Mouse (Mus musculus) right cerebral cortex, postnatal 4 days (tissue): Measurements from ENCODE around the gene Nuak2.
"Not testable (repeated sequence)": the region's sequence is repeated elsewhere in the genome, so short reads cannot be mapped to it uniquely, and the experiment has no call there.

Experiments used
- DNase-seq: peaks from one replicate; pipeline ENCODE4 v3.0.0-alpha.2; 2022

The Nuak2 gene

GRCm38 (mm10) chr1:132329656-132330055 lies 13.7 kb downstream of the Nuak2 start:
- no peak for DNase-seq

GRCm38 (mm10) chr1:132330397-132330796 lies 14.5 kb downstream of the Nuak2 start:
- DNase-seq: no peak

DNA sequence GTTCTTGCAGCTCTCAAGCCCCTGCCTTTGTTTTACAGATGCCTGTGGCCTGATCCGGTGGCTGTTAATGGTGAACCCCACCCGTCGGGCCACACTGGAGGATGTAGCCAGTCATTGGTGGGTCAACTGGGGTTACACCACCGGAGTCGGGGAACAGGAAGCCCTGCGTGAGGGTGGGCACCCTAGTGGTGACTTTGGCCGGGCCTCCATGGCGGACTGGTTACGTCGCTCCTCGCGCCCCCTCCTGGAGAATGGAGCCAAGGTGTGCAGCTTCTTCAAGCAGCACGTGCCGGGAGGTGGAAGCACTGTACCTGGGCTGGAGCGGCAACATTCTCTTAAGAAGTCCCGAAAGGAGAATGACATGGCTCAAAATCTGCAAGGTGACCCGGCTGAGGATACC lies 15.4 kb downstream of the Nuak2 start:
- no peak for DNase-seq

GRCm38 (mm10) chr1:132333201-132333600 lies 17.3 kb downstream of the Nuak2 start:
- DNase-seq: no peak

- DNase-seq: no peak
Measured at GRCm38 (mm10) chr1:132333675-132334141, 17.8 kb downstream of the Nuak2 start.

DNA sequence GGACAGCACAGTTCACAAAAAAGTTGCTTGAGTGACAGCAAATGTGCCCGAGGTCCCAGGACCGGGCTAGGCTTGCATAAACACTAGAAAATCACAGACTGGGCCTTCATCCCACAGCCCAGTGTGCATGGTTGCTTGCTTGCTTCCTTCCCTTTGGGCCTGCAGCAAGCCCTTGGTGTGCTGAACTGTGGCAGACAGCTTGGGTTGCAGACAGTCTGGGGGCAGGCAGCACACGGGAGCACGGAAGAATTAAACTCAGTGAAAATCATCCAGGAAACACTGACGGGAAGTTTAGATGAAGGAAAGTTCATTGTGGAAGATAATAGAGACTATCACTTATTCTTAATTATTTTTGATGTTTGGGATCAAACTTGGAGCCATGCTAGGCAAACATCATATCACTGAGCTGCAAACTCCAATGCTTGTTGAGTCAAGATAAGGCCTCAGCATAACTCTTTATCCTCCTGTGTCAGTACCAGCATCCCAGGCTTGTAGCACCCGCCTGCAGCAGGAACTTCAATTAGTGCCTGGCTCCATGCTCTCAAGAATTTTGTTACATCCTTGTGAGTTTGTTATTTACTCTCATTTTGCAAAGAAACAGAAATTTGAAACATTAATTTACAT lies 18.4 kb downstream of the Nuak2 start:
- DNase-seq: no peak

DNA sequence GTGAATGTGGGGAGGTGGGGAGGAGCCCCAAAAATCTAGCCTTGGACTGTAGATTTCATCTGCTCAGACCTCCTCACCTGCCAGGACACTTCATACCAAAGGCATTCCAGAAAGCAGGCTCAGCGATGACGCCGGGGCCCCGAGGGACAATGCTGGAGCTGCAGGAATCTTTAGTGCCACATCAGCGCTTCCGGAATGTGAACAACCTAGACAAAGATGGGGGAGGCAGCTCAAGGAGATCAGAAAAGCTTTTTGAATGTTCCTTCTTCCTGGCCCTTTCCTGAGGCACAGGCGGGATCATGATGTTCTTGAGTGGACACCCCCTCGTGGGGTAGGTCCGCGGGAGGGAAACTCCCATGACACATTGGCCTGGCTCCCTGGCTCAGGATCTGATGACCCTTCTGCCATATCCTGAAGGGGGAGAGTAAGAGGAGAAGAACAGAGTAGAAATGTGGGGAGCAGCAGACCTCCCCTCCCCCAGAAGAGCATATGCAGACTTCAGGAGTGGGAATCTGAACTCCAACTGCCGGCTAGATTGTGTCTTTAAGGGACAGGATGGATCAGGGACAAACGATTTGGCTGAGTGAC lies 19.5 kb downstream of the Nuak2 start:
- DNase-seq: no peak

- DNase-seq: no peak
Measured at GRCm38 (mm10) chr1:132336921-132337320, 21.0 kb downstream of the Nuak2 start.

DNA sequence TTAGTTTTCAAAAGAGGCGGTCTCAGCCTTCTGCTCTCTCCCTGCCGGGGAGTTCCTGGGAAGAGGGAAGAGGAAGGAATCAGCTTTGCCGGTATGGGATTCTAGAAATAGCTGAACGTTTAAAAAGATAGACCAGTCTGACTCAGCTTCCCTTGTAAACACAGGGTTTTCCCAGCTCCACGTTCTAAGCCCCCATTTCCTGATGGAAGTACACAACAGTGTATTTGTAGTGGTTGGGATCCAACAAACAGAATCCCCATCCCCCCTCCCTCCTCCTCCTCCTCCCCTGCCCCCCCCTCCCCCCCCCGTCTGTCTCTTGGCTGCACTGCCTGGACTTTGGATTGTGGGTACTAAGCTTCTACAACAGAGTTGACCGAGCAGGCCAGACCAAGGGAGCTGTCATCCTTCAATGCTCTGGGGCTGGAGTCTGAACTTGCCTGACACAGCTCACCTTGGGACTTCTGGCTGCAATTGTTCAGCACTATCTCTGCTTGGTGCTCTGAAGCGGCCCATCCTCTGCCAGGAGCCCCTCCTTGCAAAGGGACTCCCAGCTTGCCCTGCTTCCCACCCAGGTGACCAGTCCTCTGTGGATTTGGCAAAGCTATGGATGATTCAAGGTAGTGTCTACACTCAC lies 22.2 kb downstream of the Nuak2 start:
- DNase-seq: no peak

DNA sequence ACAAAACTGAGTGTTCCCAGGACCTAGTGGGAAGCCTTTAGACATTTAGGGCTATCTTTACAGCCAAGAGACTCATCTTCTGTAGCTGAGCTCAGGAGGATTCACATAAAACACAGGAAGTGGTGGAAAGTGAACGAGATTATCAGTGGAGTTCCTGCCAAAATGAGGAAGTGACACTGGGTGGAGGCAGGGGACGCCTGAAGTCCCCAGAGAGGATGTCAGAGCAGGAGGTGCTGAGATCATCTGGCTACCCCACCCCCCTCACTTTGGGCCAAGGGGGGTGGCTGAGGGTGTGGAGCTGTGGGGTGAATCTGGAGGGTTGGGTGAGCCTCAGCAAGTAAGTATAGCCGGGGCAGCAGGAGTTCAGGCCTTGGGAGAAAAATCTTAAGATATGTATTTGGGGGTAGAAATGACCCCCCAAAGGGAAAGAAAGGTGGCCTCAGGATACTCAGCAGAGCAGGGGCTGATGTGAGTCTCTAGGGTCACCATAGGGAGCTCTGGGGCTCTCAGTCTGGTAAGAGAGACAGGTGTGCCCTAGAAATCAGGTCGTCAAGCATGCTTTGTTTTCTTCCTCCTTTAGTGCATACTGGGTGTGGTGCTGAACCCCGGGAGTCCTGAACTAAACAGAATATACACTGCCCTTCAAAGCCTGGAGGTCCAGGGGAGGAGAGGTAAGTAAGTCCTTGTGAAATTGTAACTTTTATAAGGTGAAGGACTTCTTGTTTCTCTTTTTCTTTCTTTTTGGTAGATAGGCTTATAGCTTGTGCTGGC lies 26.0 kb downstream of the Nuak2 start:
- DNase-seq: no peak

GRCm38 (mm10) chr1:132342518-132342917 lies 26.6 kb downstream of the Nuak2 start:
- DNase-seq: no peak

DNA sequence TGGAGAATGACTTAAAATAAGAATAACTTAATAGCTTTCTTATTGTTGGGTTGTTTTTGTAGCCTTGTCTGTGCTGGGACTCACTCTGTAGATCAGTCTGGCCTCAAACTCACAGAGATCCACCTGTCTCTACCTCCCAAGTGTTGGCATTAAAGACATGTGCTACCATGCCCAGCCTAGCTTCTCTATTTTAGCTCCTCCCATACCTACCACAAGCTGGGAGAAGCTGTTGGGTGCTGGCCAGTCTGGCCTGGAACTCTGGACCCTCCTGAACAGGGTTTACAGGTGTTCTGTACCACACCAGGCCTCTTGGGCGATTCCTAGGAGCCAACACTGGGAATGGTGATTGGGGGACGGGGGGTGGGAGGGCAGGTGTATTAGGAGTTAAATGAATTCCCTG lies 27.3 kb downstream of the Nuak2 start:
- no peak for DNase-seq

DNA sequence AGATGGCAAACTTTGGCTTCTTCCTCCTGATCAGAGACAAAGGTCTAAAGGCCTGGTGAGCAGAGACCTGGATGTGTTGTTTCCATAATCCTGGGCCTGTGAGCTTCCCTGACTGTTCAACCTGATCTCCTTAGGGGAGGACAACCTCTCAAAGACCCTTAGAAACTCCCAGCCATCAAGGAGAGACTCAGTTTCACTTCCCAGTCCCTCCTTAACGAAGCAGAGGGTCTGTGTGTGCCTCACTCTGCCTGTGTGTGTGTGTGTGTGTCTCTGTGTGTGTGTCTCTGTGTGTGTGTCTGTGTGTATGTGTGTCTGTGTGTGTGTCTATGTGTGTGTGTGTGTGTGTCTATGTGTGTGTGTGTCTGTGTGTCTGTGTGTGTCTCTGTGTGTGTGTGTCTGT lies 27.7 kb downstream of the Nuak2 start:
- DNase-seq: no peak

DNA sequence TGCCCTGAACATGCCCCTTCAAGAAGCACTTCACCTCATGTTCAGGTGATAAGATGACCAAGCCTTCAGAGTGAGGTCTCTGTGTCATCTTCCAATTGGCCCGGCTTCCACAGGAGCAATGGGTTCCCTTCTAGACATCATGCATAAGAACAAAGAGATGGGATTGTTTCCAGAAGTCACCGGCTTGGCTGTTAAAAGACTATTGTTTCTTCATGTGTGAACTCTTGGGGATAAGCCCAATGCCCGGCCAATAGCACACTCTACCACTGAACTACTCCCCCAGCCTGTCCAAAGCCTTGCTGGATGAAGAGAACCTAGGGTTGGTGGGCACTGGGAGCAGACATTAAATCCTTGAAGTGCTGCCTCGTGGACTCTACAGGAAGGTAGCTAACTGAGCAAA lies 29.6 kb downstream of the Nuak2 start:
- no peak for DNase-seq

GRCm38 (mm10) chr1:132346134-132346851 lies 30.4 kb downstream of the Nuak2 start:
- DNase-seq: no peak

DNA sequence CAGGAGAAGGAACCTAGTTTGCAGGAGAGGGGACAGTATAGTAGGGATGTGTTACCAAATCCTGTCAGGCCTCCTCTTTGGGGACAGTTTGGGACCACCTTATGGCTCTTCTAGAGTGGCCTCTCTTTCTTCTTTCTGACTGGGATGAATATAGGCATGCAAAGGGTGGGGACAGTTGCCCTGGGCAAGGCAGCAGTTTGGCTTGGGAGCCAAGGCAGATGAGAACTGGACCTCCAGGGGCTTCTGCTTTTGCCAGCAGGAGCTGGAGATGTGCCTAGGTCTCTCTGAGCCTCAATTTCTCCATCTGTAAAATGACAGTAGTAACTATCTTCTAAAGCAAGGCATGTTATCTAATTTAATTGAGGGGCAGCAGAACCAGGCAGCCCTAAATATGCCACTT lies 31.0 kb downstream of the Nuak2 start:
- DNase-seq: no peak

GRCm38 (mm10) chr1:132348401-132348800 lies 32.5 kb downstream of the Nuak2 start:
- DNase-seq: no peak

DNA sequence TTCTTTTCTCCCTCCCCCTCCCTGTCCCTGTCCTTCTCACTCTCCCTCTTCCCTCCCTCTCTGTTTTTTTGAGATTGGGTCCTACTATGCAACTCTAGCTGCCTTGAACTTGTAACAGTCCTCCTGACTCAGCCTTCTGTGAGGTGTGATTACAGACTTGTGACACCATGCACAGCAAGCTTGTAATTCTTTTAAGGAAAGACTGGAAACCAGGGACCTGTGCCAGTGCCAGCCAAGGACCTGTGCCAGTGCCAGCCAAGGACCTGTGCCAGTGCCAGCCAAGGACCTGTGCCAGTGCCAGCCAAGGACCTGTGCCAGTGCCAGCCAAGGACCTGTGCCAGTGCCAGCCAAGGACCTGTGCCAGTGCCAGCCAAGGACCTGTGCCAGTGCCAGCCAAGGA lies 33.1 kb downstream of the Nuak2 start:
- DNase-seq: not testable (repeated sequence)

GRCm38 (mm10) chr1:132349601-132350000 lies 33.7 kb downstream of the Nuak2 start:
- not testable (repeated sequence) for DNase-seq

DNA sequence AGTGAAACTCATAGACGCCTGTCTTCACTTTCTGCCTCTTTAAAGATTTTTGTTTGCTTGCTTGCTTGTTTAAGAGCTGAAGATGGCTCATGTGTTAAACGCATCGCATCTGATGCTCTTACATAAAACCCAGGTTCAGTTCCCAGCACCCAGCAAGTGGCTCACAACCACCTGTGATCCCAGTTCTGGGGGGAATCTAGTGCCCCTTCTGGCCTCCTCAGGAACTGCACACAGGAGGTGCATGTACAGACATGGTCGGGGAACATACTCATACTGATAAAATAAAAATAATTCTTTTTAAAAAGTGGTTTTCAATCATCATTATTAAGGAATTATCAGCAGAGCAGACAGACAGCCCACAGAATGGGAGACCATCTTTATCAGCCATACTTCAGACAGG lies 35.1 kb downstream of the Nuak2 start:
- DNase-seq: no peak

- DNase-seq: no peak
Measured at GRCm38 (mm10) chr1:132353389-132353788, 37.5 kb downstream of the Nuak2 start.

DNA sequence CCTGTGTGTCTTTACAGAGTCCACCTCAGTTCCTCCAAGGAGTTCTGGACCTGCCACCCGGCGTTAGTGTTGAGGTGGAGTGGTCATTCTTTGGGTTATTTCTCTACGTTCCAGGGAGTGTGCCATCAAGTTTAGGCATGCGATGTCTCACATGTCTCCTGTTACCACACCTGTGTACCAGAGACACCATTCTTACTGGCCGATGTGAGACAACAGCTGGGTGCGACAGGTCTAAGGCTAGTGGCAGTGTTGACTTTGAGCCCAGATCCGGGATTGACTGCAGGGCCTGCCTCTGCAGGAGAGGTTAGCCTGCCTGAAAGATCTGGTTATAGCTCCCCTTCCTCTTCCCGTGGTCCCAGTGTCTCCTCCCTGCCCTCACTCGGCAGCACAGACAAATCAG lies 38.3 kb downstream of the Nuak2 start:
- no peak for DNase-seq

DNA sequence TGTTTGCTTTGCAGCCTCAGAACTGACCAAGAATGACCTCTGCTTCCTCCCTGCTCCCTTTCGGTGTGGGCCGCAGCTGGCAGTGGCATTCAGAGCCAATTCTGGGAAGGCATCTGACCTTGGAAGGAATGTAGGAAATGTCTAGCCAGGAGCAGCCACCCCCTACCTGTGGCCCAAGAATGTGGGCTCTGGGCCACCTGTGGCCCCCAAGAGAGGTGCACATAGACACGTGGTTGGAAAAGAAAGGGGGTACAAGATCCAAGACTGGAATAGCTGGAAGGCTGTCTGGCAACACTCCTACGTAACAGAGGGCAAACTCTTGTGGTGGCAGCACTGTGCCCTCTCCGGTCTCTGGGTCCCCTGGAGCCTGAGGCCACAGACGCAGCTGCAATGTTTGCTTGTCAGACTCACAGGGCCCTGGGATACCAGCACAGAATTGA lies 39.3 kb downstream of the Nuak2 start:
- DNase-seq: no peak
